ENCODE assay signal across 10 mouse cellular contexts in the genomic region with DNA sequence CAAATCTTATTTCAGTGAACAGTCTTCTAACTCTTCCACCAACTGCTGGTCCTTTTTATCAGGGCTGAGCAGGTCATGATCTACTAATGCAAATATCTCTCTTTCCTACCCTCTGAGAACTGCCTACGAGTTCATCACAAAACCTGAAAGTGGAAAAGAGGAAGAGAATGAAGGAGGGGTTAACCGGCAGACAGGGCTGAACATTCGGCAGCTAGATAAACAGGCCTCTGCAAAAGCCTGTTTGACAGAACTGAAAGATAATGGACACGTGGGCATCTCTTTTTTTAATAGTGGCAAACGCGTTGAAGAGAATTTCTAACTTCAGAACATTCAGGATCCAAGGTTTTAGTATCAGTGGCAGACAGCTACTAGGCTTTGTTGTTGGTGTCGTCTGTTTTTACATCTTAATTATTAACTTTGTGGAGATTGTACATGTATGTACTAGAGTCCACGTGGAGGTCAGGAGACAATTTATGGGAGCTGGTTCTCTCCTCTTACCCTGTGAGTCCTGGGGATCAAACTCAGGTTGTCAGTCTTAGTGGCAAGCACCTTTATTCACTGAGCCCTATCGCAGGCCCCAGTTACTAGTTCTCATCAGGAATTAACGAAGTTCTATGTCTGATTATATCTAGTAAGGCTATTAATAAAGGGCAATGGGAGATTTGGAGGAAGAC. TPM values are rescaled to one million over a fixed set of nuclear protein-coding genes. Genes with fewer than 3 reads are reported as not detected.
A peak's percentile ranks its signal among the peaks of the same experiment; 100 is the strongest.
DNase-seq lines count a peak whose midpoint lies in the region; ATAC-seq and TF ChIP-seq lines count a peak whose summit lies in the region.
"Had no signal": no experiment of that assay in that cellular context is flagged by ENCODE, and none has a peak within 500 bp of the region (broad histone marks: within the 10 kb centered on the region; RNA-seq: fewer than 3 reads in every experiment).

No protein-coding gene starts in this region.

- no peak overlapping the region; the same call in 1 of the 2 replicates for H3K9ac ChIP-seq in heart, embryonic 12.5 days

- no peak for TF ChIP-seq CTCF in G1E (IDR thresholded peaks at IDR 0.05; ENCODE audit: low read depth, low read length)

- DNase-seq in heart, postnatal 4 days, result no peak
- no peak for DNase-seq in G1E (ENCODE audit: low spot score)
- DNase-seq in right cerebral cortex, adult 2 months (ENCODE audit: low spot score in 2 of 2), result no peak
- DNase-seq in T-cell, adult 2 months (ENCODE audit: low spot score), result no peak
- no peak for DNase-seq in cerebellum, postnatal 36 days
- DNase-seq: cerebellum, adult 2 months; kidney, postnatal 25 days had no signal

- H3K36me3 ChIP-seq in heart, embryonic 12.5 days, result no peaks in the 10 kb centered on the region
- H3K36me3 ChIP-seq in G1E (replicated peaks), result peaks cover 16% of the 10 kb centered on the region

- WGBS in heart, embryonic 12.5 days, result 43% methylated on average over 10 of the region's 10 CpGs

- ATAC-seq in heart, embryonic 12.5 days (ENCODE audit: insufficient number of reproducible peaks, low FRiP score), result no peak
- ATAC-seq in G1E (ENCODE audit: extremely low read depth, insufficient number of reproducible peaks, low FRiP score, poor library complexity, severe bottlenecking), result peak; percentile 79
- peak; percentile 55 to 63 for ATAC-seq in hematopoietic stem cell, adult 5-6 weeks (replicated peaks in 1 of 2; ENCODE audit: insufficient read depth in 1 of 2, low FRiP score in 2 of 2, low TSS enrichment in 1 of 2, low read depth in 1 of 2, poor library complexity in 2 of 2, severe bottlenecking in 2 of 2)
- ATAC-seq in megakaryocyte progenitor cell, adult 5-6 weeks (replicated peaks; ENCODE audit: poor library complexity), result peak; percentile 64

- H3K4me1 ChIP-seq in heart, embryonic 12.5 days (replicated peaks), result peaks cover 36% of the 10 kb centered on the region
- H3K4me1 ChIP-seq in G1E (ENCODE audit: insufficient read depth, low read depth, low read length), result peaks cover 74% of the 10 kb centered on the region

- no peak overlapping the region for H3K27ac ChIP-seq in heart, embryonic 12.5 days (ENCODE audit: poor library complexity, severe bottlenecking)

- H3K4me2 ChIP-seq in heart, embryonic 12.5 days, result peak overlapping the region; percentile 45

- no peaks in the 10 kb centered on the region for H3K27me3 ChIP-seq in heart, embryonic 12.5 days (replicated peaks)
- H3K27me3 ChIP-seq in G1E (ENCODE audit: insufficient read depth, low read length), result no peaks in the 10 kb centered on the region

- H3K9me3 ChIP-seq in heart, embryonic 12.5 days (replicated peaks), result no peaks in the 10 kb centered on the region
- H3K9me3 ChIP-seq in G1E (replicated peaks), result no peaks in the 10 kb centered on the region; the same call in 1 of the 2 replicates

- H3K4me3 ChIP-seq in heart, embryonic 12.5 days, result peak overlapping the region; percentile 13; the same call in 1 of the 2 replicates
- peak overlapping the region; percentile 98; the same call in 1 of the 2 replicates for H3K4me3 ChIP-seq in G1E (ENCODE audit: low read depth, low read length)

RNA-seq across cellular contexts. Expression of gene Smap2, which starts 2.3 kb away (rescaled TPM):
- polyA plus RNA-seq in heart, embryonic 12.5 days (2016; fragmentation: Nextera tagmentation; extraction: Ambion mirVana), result 19.6 and 21.1 TPM in 2 replicates
- total RNA-seq in heart, postnatal 4 days (2021), result 10 to 100 TPM; 29.2 to 31.0 TPM
- total RNA-seq in G1E (2014; fragmentation: Nextera tagmentation), result 92.6 and 109 TPM in 2 replicates
- total RNA-seq in G1E (2017), result 26.3 and 35.6 TPM in 2 replicates
- 32.9 and 33.4 TPM in 2 replicates for polyA plus RNA-seq in G1E (2012)
- 50.3 and 52.8 TPM in 2 replicates for total RNA-seq in hematopoietic stem cell, adult 5-6 weeks (2017)
- total RNA-seq in megakaryocyte progenitor cell, adult 5-6 weeks (2015), result 46.0 and 53.8 TPM in 2 replicates
- total RNA-seq in megakaryocyte progenitor cell, adult 5-6 weeks (2017), result 21.9 and 26.8 TPM in 2 replicates

RNA-seq across cellular contexts. Expression of gene Col9a2, which starts 24.5 kb away (rescaled TPM):
- polyA plus RNA-seq in heart, embryonic 12.5 days (2016; fragmentation: Nextera tagmentation; extraction: Ambion mirVana), result 10.9 and 11.6 TPM in 2 replicates
- total RNA-seq in heart, postnatal 4 days (2021), result 1 to 10 TPM; 3.0 TPM
- total RNA-seq in G1E (2014; fragmentation: Nextera tagmentation) (not detected in 2 replicates), G1E (2017) (not detected in 2 replicates)
- polyA plus RNA-seq in G1E (2012), result not detected in 2 replicates
- total RNA-seq in hematopoietic stem cell, adult 5-6 weeks (2017), result 0.06 TPM in 1 of 2 replicates, not detected in the other
- total RNA-seq in megakaryocyte progenitor cell, adult 5-6 weeks (2015), result not detected in 2 replicates
- total RNA-seq in megakaryocyte progenitor cell, adult 5-6 weeks (2017), result not detected in 2 replicates
